Mouse (Mus musculus): Measurements from ENCODE around the gene Hnrnpu. TPM values are rescaled to one million over a fixed set of nuclear protein-coding genes. Genes with fewer than 3 reads are reported as not detected.

Hnrnpu gene
- polyA plus RNA-seq, 1 experiment = 859 TPM

DNA sequence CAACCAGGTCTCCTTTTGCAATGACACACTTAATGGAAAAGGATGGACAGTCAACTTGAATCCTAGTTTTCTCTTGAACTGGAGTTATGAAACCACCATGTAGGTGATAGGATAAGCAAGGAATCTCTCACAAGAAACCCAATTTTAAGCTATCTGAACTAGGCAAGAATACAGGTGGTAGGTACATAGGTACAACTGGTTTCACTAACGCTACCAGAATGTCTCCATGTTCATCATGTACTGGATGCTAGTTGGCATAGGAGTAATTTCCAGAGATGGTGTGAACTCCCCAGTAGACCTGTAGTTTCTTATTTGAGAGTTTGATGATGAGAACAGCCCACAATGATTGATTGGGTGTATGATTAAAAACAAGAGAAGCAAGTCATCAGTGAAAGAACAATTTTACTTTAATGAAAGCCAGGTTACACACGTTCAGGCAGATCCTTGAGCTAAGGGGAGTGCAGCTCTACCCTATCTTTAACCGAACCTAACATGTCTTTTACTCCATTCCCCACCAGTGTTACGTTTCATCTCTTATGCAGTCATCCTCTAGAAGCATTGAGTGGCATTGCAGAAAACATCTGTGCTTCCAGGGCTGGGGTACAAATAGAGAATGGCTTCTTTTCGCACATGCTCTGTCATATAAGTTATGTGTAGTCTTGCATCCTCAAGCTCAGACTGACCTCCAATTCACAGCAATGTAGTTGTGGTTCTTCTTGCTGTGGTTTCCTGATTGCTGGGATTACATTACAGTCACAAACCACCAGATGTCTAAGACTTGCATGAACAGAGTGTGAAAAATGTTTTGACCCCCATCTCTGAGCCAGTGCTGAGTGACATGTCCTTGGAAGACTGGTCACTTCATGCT lies 16.6 kb downstream of the Hnrnpu start:
- no peak for TF ChIP-seq GATA1 (IDR thresholded peaks at IDR 0.05; ENCODE audit: low read length)

DNA sequence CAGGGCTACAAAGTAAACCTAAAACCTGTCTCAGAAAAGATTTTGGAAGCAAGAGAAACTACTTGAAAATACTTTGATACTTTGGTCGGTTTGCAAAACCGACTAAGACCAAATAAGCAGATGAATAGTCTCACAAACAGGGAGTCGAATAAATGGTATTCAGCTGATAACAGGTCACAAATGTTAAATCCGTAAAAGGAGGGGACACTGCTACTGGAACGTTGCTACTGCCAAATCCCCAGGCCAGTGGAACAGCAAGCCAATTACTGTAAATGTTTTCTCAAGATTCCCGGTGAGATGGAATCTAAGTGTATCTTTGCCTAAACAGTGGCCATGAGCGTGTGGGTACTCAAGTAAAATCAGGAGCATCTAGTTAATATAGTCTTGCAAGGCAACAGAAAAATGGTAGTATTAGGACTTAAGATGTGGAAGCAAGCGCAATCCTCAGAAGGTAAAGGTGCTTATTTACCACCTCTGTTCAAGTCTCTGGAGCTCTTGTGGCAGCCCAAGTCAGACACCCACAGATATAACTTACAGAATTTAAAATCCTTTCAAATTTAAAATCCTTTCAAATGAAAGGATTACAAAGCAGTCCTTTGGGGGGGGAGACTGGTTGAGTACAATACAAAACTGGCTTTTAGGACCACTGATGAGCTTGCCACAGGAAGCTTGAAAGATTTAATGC lies 17.4 kb downstream of the Hnrnpu start:
- no peak for TF ChIP-seq GATA1 (IDR thresholded peaks at IDR 0.05; ENCODE audit: low read length)

DNA sequence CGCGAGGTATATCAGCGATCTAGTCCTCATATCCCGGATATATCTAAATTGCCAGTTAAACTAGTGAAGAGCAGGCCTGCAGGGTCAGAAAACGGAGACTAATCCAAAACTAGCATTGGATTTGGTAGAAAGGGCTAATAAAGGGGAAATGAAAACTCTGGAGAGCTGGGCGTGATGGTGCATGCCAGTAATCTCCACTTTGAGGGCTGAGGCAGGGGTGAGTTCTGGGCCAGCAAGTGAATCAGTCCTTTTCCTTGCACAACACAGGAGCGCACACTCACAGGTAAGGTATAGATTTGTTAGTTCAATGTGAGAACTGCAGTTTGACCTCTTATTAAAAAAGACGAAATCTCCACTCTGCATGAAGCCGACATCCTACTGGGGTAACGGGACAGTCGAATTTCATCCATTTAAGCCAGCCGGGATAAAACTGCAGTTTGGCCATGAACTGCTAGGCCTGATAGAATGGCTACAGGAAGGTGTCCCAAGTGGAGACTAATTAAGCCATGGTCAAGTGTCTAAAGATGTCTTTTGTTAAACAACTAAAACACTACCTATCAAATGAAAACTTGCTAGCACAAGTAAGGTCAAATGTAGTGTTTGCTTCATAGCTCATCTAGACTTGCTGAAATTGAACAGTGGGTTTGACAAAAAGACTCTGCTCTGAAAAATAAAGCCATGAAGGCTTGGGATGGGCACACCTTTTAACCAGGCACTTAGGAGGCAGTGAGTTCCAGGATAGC lies 18.1 kb downstream of the Hnrnpu start:
- no peak for TF ChIP-seq GATA1 (IDR thresholded peaks at IDR 0.05; ENCODE audit: low read length)

DNA sequence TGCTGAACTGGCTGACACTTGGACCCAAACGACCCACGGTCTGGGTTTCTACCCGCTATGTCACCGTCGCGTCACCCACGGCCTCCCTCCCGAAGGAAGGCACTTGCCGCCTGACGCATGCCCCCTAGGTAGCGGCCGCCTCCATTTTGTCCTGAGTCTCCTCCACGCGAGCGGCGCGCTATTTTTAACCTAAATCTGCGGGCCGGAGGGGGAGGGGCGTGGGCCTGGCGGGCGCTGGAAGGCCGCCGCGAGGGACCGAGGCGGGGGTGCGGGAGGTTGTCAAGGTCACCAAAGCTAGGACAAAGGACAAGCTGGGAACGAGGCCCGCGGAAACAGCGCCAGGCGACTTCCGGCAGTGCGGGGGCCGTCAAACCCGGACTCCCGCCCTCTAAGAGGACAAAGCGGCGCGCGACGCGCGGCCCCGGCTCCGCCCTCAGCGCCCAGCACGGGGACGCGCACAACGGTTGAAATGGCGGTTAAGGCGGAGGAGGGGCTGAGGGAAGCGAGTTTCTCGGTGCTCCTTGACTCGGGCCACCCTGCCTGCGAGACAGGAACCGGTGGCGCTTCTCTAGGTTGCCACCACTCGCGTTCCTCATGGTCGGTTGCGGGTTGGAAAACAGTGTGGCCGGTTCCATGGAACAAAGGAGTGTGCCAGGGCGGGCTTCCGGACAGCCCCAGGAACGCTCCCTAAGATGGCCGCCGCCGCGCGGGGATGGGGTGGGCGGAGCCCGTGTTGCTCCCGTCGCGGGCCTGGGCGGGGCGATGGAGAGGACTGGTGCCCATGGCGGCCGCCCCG lies 19.0 kb downstream of the Hnrnpu start, which contains the start of gene Cox20:
TSS of gene Cox20 (plus strand) at position 742 of the 796 bp plus-strand sequence.
- no peak for TF ChIP-seq GATA1 (IDR thresholded peaks at IDR 0.05; ENCODE audit: low read length)

DNA sequence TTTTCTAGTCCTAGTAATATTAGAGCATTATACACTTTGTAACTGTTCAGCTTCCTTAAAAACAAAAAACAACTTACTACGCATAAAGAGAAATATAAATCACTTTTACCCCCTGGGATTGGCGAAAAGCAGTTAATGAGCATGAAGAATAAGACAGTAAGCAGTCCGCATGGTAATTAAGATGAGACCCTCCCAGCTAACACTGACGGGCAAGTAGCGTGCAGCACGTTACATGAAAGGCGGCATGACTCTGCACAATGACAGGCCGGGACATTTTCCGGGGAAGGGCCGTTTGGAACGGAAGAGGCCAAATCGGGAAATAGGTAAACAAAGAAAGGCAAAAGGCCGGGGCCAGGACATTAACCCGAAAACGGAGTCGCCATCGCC lies 19.6 kb downstream of the Hnrnpu start:
- no peak for TF ChIP-seq GATA1 (IDR thresholded peaks at IDR 0.05; ENCODE audit: low read length)

DNA sequence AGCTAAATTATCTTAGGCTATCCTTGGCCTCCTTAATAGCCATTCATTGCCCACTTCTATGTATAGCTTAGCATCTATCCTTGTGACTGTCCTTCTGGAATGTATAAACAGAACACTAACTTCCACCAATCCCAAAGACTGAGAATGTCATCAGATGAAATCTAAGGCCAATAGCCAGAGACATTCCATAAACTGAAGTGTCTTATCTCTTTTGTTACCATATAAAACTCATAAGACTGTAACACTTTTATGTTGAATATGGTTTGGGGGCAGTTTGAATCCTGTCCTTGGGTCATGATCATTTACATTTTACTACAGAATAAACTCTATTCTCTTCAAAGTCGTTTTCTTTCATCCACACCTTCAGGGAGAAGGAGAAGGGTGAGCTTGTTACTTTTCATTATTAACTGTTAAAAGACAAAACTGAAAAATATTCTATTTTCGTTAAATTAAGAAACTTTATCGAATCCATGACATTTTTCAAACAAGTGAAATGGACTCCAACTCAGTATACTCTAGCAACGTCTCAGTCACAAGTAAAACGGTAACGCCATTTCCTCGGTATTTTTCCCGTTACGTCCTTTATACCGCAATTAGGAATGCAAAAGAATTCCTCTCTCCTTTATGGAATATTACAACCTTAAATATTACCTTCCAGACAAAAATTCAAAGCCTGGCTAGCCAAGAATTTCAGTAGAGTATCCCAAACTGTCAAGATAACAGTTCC lies 20.2 kb downstream of the Hnrnpu start:
- TF ChIP-seq GATA1 (IDR thresholded peaks at IDR 0.05; ENCODE audit: low read length) = no peak

DNA sequence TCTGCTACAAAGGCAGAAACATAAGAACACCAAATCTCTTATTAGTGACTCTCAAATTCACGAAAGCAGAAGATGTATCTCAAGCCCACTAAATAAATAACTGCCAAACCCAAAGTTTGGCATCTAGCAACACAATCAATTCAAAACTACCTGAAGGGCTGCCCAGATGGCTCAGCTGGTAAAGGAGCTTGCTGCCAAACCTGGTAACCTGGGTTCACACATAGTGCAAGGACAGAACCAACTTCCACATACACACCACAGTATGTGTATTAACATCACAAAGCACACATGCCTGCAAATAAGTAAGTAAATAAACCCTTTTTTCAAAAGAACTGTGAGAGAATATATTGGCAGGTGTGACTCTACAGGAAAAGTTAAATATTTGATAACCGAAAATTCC lies 23.4 kb downstream of the Hnrnpu start:
- TF ChIP-seq GATA1 (IDR thresholded peaks at IDR 0.05; ENCODE audit: low read length) = no peak

DNA sequence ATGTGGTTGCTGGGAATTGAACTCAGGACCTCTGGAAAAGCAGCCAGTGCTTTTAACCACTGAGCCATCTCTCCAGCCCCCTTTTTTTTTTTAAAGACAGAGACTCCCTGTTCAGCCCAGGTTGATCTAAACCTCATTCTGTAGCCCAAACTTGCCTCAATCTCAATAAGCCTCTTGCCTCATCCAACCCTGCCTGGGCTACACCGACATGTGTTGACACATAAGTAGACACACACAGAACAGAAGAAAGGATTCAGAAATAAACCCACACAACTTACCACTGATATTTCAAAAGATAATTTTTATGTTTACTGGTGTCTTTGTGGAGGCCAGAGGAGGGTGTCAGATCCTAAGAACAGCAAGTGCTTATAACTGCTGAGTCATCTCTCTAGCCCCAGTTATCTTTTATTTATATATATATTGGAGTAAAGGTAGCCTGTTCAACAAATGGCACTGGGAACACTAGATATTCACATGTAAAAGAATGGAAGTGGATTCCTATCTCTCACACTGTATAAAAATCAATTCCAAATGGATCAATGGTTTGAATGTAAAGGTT lies 24.5 kb downstream of the Hnrnpu start:
- TF ChIP-seq GATA1 (IDR thresholded peaks at IDR 0.05; ENCODE audit: low read length) = no peak

DNA sequence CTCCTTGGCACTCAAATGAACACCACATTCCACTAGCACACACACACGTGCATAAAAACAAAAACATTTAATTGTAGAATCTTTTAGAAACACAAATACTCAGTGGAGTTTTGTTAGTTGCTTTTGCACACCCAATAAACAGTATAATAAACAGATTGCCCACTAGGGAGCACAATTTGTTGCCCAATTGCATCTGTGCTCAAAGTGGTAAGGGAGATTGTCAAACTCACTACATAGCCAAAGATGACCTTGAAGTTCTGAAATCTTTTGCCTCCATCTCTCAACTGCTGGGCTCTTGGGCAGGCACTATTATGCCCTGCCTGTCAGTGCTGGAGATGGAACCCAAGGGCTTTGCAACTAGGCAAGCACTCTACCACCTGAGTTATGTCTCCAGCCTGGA lies 27.5 kb downstream of the Hnrnpu start:
- TF ChIP-seq GATA1 (IDR thresholded peaks at IDR 0.05; ENCODE audit: low read length) = no peak

DNA sequence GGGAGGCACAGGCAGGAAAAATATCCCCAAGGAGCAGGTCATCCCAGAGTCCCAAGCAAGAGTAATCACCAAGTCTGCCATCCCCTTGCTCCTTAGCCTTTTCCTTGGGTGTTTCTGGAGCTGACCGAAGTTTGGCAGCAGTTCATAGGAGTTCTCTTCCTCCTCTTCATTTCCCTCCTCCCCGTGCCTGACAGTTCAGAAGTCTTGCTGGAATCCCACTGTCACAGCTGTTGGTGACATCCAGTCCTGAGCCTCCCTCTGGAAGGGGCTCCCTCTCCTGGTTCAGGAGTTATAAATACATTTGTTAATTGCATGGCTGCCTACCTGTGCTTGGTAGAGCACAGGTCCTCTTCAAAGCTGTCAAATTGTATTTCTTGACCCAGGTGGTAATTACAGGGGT lies 28.1 kb downstream of the Hnrnpu start:
- no peak for TF ChIP-seq GATA1 (IDR thresholded peaks at IDR 0.05; ENCODE audit: low read length)

DNA sequence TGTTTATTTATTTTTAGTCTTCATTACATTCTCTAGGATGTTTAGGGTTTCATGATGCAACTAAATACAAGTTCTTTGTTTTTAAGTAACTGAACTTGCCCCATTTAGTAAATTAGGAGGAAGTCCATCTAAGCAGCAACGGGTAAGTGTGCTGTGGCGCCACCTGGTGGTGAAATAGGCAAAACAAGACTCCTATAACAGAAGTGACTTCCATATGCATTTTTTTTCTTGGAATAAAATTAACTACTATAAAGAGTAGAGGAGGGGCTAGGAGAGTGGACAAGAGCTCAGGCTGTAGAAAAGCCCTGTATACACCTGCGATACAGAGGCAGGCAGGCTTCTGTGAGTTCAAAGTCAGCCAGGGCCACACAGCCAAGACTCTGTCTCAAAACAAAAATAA lies 34.2 kb downstream of the Hnrnpu start:
- no peak for TF ChIP-seq GATA1 (IDR thresholded peaks at IDR 0.05; ENCODE audit: low read length)

DNA sequence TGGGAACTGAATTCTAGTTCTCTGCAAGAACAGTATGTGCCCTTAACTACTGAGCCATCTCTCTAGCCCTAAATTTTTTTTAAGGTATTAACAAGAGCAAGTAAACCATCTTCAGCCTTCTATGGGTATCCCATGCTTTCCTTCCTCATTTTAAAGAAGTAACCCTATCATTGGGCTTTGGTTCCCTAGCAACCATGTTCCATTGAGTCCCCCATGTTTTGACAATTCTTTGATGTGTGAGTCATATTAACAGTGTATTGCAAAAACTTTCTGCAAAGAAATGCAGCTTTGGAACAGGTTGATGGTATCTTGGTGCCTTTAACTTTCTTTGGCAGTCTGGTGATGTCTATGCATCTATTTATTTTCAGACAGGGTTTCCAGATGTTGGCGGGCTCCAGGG lies 43.5 kb downstream of the Hnrnpu start:
- TF ChIP-seq GATA1 (IDR thresholded peaks at IDR 0.05; ENCODE audit: low read length) = no peak

DNA sequence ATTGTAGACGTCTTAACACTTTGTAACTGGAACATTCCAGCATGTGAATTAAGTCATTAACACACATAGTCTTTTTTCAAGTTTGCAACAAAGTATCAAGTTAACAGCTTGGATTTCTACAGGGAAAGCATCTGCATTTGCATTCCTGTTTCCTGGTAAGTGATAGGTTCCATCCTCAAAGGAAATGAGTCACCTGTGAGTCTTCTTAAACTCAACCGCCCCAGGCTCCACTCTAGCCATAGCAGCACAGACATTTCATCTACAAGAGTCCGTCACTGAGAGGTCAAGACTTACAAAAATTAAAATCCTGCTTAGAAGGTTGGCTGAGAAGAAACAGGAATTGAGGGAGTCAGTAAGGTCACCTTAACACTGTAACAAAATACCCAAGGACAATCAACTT lies 45.9 kb downstream of the Hnrnpu start:
- TF ChIP-seq GATA1 (IDR thresholded peaks at IDR 0.05; ENCODE audit: low read length) = no peak

DNA sequence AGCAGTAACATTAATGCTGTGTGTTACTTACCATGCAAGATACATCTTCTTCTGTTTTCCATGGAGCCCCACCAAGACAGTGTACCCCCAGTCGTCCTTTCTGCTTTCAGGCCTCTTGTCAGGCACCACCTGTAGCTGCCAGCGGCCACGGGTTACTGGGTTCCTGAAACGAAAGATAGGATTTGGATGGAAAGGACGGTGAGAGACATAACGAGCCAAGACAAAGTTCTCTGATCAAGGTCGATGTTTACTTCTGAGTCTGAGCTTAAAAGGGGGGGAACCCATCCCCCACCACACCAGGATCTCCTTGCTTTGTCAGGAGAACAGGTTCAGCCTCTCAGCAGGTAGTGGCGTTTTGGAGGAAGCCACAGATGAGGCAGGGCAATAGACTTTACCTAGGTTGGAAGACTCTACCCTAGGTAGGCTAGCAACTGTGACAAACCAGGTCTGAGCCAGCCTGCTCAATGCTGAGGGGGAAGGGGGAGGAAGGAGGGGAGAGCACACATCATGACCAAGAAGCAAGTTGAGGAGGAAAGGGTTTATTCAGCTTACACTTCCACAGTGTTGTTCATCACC lies 49.9 kb downstream of the Hnrnpu start:
- no peak for TF ChIP-seq GATA1 (IDR thresholded peaks at IDR 0.05; ENCODE audit: low read length)
